Mouse (Mus musculus) forebrain, embryonic 12.5 days (tissue): ENCODE results near the gene Lpar6. TPM values are rescaled to one million over a fixed set of nuclear protein-coding genes. Genes with fewer than 3 reads are reported as not detected.

Experiments
- ATAC-seq: fragments of 200-750 bp; cut with Nextera tagmentation; 2 replicates; pipeline ENCODE4 v1.8.0; 2017; ENCODE audit warnings: moderate TSS enrichment; ENCODE audit not compliant: low FRiP score
- H3K27ac ChIP-seq: fragments of 300-500 bp; sonication (generic); 2 replicates; pipeline ENCODE4 v1.5.1; 2016; ENCODE audit warnings: mild to moderate bottlenecking
- H3K27me3 ChIP-seq: fragments of 300-500 bp; sonication (generic); 2 replicates; pipeline ENCODE4 v1.6.1; 2016; ENCODE audit warnings: mild to moderate bottlenecking
- H3K36me3 ChIP-seq: fragments of 300-500 bp; sonication (generic); replicated peaks from 2 replicates; pipeline ENCODE4 v1.6.1; 2016; ENCODE audit warnings: mild to moderate bottlenecking
- H3K4me1 ChIP-seq: fragments of 300-500 bp; sonication (generic); 2 replicates; pipeline ENCODE4 v1.6.1; 2016
- H3K4me2 ChIP-seq: fragments of 300-500 bp; sonication (generic); 2 replicates; pipeline ENCODE4 v1.6.1; 2016; ENCODE audit warnings: mild to moderate bottlenecking, moderate library complexity
- H3K4me3 ChIP-seq: fragments of 300-500 bp; sonication (generic); replicated peaks from 2 replicates; pipeline ENCODE4 v1.5.1; 2016; ENCODE audit warnings: mild to moderate bottlenecking
- H3K9ac ChIP-seq: fragments of 300-500 bp; sonication (generic); 2 replicates; pipeline ENCODE4 v1.6.1; 2016; ENCODE audit warnings: mild to moderate bottlenecking
- H3K9me3 ChIP-seq: fragments of 300-500 bp; sonication (generic); 2 replicates; pipeline ENCODE4 v1.6.1; 2016
- whole genome bisulfite sequencing: fragments of 180-500 bp; shearing (Covaris S2); methylation state at CpG from one replicate; pipeline ENCODE4 v1.1.7; 2016; 5-methylcytosine and 5-hydroxymethylcytosine counted together
- microRNA counts: library from miRNA; unstranded; fragments of <30 nt; microRNA quantifications from one replicate; lab custom pipeline; 2017
- microRNA-seq: library from miRNA; unstranded; fragments of <30 nt; microRNA quantifications from one replicate; pipeline ENCODE4, GENCODE M21; 2017
- polyA plus RNA-seq: library from polyadenylated mRNA; unstranded; fragments of >200 nt; fragmentation: Nextera tagmentation; extraction: Ambion mirVana; gene quantifications from 2 replicates; pipeline ENCODE4 v1.2.1, GENCODE M21; 2016

The Lpar6 gene
- polyA plus RNA-seq, 1 experiment from 2014 or later = 14.2 TPM

DNA sequence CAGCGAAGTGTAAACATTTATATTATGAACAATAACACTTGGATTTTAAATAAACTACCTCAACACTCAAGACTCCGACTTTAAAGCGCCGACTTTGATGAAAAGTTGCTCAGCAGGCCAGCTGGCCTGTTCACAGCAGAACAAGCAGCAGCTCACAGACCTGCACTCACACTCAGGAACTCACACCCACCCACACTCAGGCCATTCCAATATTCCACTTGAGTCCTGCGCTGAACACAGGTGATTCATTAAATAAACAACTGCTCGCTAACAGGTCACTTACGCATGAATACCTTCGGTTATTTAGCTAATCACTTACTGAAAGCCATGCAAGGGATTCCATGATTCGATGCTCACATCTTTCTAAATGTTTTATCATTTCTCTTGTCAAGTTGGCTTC lies 24.5 kb downstream of the Lpar6 start:
- H3K27me3 ChIP-seq = no peaks in the 10 kb centered on the region
- no peak overlapping the region for H3K9ac ChIP-seq
- no peak for ATAC-seq
- WGBS = 92% methylated on average over 9 of the region's 9 CpGs
- peaks cover 25% of the 10 kb centered on the region for H3K36me3 ChIP-seq
- H3K27ac ChIP-seq = no peak overlapping the region
- no peak overlapping the region for H3K4me2 ChIP-seq
- no peaks in the 10 kb centered on the region for H3K4me1 ChIP-seq
- no peak overlapping the region for H3K4me3 ChIP-seq
- H3K9me3 ChIP-seq = peaks cover 10% of the 10 kb centered on the region

DNA sequence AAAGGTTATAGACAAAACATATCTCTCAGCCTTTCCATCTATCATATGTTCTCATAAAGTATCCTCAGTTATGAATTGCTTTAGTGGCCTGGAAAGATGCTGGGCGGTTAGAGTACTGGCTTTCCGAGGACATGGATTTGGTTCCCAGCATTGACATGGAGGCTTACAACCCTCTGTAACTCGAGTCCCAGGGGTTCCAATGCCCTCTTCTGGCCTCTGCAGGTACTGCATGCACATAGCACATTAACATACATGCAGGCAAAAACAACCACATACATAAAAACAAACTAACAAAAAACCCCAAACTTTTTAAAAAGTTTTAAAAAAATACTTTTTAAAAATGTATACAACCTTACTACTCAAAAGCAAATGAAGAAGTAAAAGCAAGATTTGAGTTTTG lies 28.5 kb downstream of the Lpar6 start:
- ATAC-seq = no peak
- no peaks in the 10 kb centered on the region for H3K27me3 ChIP-seq
- no peak overlapping the region for H3K27ac ChIP-seq
- H3K9ac ChIP-seq = no peak overlapping the region
- H3K36me3 ChIP-seq = peaks cover 25% of the 10 kb centered on the region
- H3K4me2 ChIP-seq = no peak overlapping the region
- no peaks in the 10 kb centered on the region for H3K4me1 ChIP-seq
- H3K9me3 ChIP-seq = peaks cover 10% of the 10 kb centered on the region
- WGBS = 83% methylated on average over 3 of the region's 3 CpGs
- no peak overlapping the region for H3K4me3 ChIP-seq

DNA sequence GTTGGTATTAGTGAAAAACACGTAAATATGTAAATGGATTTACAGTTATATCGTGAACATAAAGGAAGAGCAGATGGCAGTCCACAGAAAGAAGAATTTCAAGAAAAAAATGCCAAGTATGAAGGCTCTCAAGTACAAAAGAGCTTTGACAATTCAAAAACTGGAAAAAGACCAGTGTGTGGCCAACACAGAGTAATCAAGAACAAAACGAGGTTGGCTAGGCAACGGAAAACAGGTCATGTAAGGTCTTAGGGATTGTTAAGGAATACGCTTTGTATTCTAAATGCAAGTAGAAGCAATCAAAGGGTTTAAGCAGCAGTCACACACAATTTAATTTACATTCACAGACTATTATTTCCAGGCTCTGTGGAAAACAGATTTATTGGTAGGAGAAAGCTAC lies 34.1 kb downstream of the Lpar6 start:
- Histone ChIP-seq H3K9ac (no peak overlapping the region), H3K4me2 (no peak overlapping the region), H3K27me3 (no peaks in the 10 kb centered on the region), H3K36me3 (no peaks in the 10 kb centered on the region), H3K9me3 (no peaks in the 10 kb centered on the region), H3K4me3 (no peak overlapping the region), H3K27ac (no peak overlapping the region), H3K4me1 (peaks cover 18% of the 10 kb centered on the region)
- 19% methylated on average over 5 of the region's 5 CpGs for WGBS
- no peak for ATAC-seq

DNA sequence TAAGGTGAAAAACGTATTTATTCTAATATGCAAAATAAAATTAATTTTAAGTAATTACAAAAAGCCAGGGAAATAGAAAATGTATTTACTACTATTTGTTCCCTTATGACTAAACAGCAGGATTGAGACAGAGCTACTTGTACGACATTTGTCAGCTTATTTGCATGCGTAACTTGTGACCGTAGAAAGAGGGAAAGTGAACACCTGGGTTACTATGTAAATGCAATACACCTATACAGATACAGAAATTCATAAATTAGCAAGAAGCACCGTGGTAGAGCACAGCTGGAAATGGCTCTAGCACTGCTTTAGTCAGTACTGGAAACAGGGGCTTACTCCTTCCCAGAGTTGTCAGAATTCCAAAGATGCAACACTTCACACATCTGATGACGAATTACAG lies 41.4 kb downstream of the Lpar6 start:
- Histone ChIP-seq H3K4me2 (no peak overlapping the region), H3K27ac (no peak overlapping the region), H3K4me1 (peaks cover 6% of the 10 kb centered on the region), H3K27me3 (no peaks in the 10 kb centered on the region), H3K9me3 (no peaks in the 10 kb centered on the region), H3K36me3 (no peaks in the 10 kb centered on the region), H3K4me3 (no peak overlapping the region), H3K9ac (no peak overlapping the region)
- 87% methylated on average over 6 of the region's 6 CpGs for WGBS
- ATAC-seq = no peak

DNA sequence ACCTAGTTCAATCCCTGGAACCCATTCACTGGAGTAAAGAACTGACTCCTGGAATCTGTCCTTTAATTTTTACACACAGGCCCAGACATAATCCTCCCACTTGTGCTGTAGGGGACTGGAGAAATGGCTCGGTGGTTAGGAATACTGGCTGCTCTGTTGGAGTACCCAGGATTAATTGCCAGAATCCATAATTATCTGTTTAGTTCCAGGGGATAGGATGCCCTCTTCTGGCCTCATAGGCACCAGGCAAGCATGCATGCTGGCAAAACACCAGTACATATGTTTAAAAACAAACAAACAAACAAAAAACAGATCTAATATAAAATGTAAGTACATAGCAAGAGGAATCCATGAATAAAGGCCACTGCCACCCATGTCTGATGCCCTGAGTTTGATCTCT lies 43.3 kb downstream of the Lpar6 start:
- no peak overlapping the region for H3K9ac ChIP-seq
- no peak overlapping the region for H3K4me3 ChIP-seq
- H3K9me3 ChIP-seq = no peaks in the 10 kb centered on the region
- no peak for ATAC-seq
- no peak overlapping the region for H3K4me2 ChIP-seq
- no peak overlapping the region for H3K27ac ChIP-seq
- peaks cover 3% of the 10 kb centered on the region for H3K4me1 ChIP-seq
- 4% methylated on average over 1 of the region's 1 CpGs for WGBS
- no peaks in the 10 kb centered on the region for H3K27me3 ChIP-seq
- H3K36me3 ChIP-seq = no peaks in the 10 kb centered on the region

DNA sequence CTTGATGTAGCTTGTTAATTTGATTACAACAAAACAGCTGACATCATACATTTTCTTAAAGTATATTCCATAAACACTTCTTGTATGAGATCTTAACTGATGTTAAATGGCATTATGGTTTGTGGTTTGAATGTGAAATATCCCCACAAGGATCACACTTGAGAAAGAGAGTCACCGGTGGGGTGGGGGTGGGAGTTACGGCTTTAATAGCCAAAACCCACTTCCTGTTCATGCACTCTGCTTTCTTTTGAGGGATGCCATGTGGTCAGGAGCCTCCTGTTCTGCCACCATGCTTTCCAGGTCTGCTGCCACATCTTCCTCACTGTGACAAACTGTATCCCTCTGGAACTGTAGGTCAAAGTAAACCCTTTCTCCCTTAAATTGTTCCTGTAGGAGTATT lies 52.2 kb downstream of the Lpar6 start:
- no peak overlapping the region for H3K27ac ChIP-seq
- H3K27me3 ChIP-seq = no peaks in the 10 kb centered on the region
- no peaks in the 10 kb centered on the region for H3K4me1 ChIP-seq
- H3K9me3 ChIP-seq = no peaks in the 10 kb centered on the region
- ATAC-seq = no peak
- 91% methylated on average over 2 of the region's 2 CpGs for WGBS
- no peaks in the 10 kb centered on the region for H3K36me3 ChIP-seq
- H3K4me2 ChIP-seq = no peak overlapping the region
- H3K9ac ChIP-seq = no peak overlapping the region
- H3K4me3 ChIP-seq = no peak overlapping the region

DNA sequence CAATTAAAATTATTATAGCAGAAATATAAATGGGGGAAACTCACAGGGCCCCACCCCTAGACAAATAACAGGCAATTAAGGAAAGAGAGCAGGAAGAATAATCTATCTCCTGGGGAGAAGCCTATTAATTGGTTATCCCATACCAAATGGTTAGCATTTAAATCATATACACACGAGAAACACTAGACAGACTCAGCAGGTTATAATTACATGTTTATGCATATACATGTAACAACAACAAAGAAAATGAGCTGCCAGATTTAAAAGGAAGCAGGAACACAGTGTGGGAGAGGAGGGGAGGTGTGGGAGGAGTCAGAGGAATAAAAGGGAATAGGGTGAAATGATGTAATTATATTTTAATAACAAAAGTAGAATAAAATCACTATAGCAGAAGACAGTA lies 54.7 kb downstream of the Lpar6 start:
- 16% methylated on average over 1 of the region's 1 CpGs for WGBS
- no peak for ATAC-seq
- no peak overlapping the region for H3K4me2 ChIP-seq
- H3K9ac ChIP-seq = no peak overlapping the region
- no peaks in the 10 kb centered on the region for H3K9me3 ChIP-seq
- peaks cover 4% of the 10 kb centered on the region; the same call in 1 of the 2 replicates for H3K36me3 ChIP-seq
- H3K27me3 ChIP-seq = no peaks in the 10 kb centered on the region
- H3K4me1 ChIP-seq = no peaks in the 10 kb centered on the region
- no peak overlapping the region for H3K27ac ChIP-seq
- H3K4me3 ChIP-seq = no peak overlapping the region

MicroRNAs within 50 kb of the gene (microRNA counts, 519-probe panel; counts per million panel counts)
- not detected for microRNA mmu-miR-687 (lab: Ali Mortazavi, UCI)

Small RNA genes lying within 50 kb of the gene (microRNA-seq; reads per million reads assigned to microRNA genes)
- not detected for gene Mir687

Other genes with a start within 250 kb of the Lpar6 start
- gene Cysltr2, start 188.8 kb upstream of the Lpar6 start, polyA plus RNA-seq = not detected in 2 replicates
- 118 and 136 TPM in 2 replicates for gene Rcbtb2, start 114.9 kb upstream of the Lpar6 start, polyA plus RNA-seq
- gene Rb1, start 87.9 kb downstream of the Lpar6 start, polyA plus RNA-seq = 30.4 and 31.4 TPM in 2 replicates
- gene Itm2b, start 147.4 kb downstream of the Lpar6 start, polyA plus RNA-seq = 334 and 364 TPM in 2 replicates